Mouse (Mus musculus) liver, embryonic 14.5 days (tissue): Measurements from ENCODE around the gene Timmdc1. TPM values are rescaled to one million over a fixed set of nuclear protein-coding genes. Genes with fewer than 3 reads are reported as not detected.
A peak's percentile ranks its signal among the peaks of the same experiment; 100 is the strongest.

Experiments
- ATAC-seq: fragments of 200-750 bp; cut with Nextera tagmentation; 2 replicates; pipeline ENCODE4 v1.8.0; 2017; ENCODE audit warnings: moderate number of reproducible peaks, mild to moderate bottlenecking, moderate library complexity; ENCODE audit not compliant: insufficient read depth
- DNase-seq, 3 experiments: peaks; one replicate each; pipeline ENCODE4 v3.0.0-alpha.2; 2012 to 2013; ENCODE audit warnings: low read depth in 3 of 3, low spot score in 3 of 3
- H3K27ac ChIP-seq: fragments of 300-500 bp; sonication (generic); 2 replicates; pipeline ENCODE4 v1.5.1; 2014; ENCODE audit warnings: moderate library complexity, mild to moderate bottlenecking, control low read depth, inconsistent platforms
- H3K27me3 ChIP-seq: fragments of 300-500 bp; sonication (generic); 2 replicates; pipeline ENCODE4 v1.6.1; 2014; ENCODE audit warnings: mild to moderate bottlenecking, low read length, moderate library complexity; ENCODE audit not compliant: control insufficient read depth, insufficient read depth
- H3K36me3 ChIP-seq: fragments of 300-500 bp; sonication (generic); replicated peaks from 2 replicates; pipeline ENCODE4 v1.6.1; 2014; ENCODE audit warnings: low read depth; ENCODE audit not compliant: control insufficient read depth, insufficient read depth
- H3K4me1 ChIP-seq, 2 experiments: fragments of 200-500 bp in 1 of 2; fragments of 300-500 bp in 1 of 2; sonication (generic) in 1 of 2; replicated peaks; 2 replicates each; pipeline ENCODE4 v1.6.1; 2012 to 2014; ENCODE audit warnings: antibody characterized with exemption in 1 of 2, inconsistent platforms in 1 of 2, low read length in 1 of 2; ENCODE audit not compliant: control insufficient read depth in 2 of 2, insufficient read depth in 2 of 2
- H3K4me2 ChIP-seq: fragments of 300-500 bp; sonication (generic); 2 replicates; pipeline ENCODE4 v1.6.1; 2014; ENCODE audit warnings: low read depth, mild to moderate bottlenecking, control low read depth, moderate library complexity
- H3K4me3 ChIP-seq, 2 experiments: fragments of 200-500 bp in 1 of 2; fragments of 300-500 bp in 1 of 2; sonication (generic) in 1 of 2; 2 replicates each; pipeline ENCODE4 v1.5.1; 2012 to 2014; ENCODE audit warnings: low read depth in 2 of 2, low read length in 2 of 2, mild to moderate bottlenecking in 2 of 2, control low read depth in 1 of 2, inconsistent platforms in 1 of 2, moderate library complexity in 1 of 2; ENCODE audit not compliant: insufficient read depth in 1 of 2
- H3K9ac ChIP-seq: fragments of 300-500 bp; sonication (generic); replicated peaks from 2 replicates; pipeline ENCODE4 v1.6.1; 2014; ENCODE audit warnings: mild to moderate bottlenecking, control low read depth, moderate library complexity
- H3K9me3 ChIP-seq: fragments of 300-500 bp; sonication (generic); 2 replicates; pipeline ENCODE4 v1.6.1; 2016; ENCODE audit warnings: low read length, mixed read lengths; ENCODE audit not compliant: control insufficient read depth
- CTCF ChIP-seq: IDR thresholded peaks from 2 replicates; pipeline ENCODE4 v1.5.1; 2016; ENCODE audit warnings: antibody characterized with exemption, low read depth, control low read depth
- EP300 ChIP-seq: IDR thresholded peaks from 2 replicates; pipeline ENCODE4 v1.6.1; 2016; ENCODE audit warnings: antibody characterized with exemption, low read depth
- WGBS: fragments of 180-500 bp; shearing (Covaris S2); extraction: QIAGEN DNeasy Blood & Tissue Kit; methylation state at CpG from one replicate; pipeline ENCODE4 v1.1.7; 2014; ENCODE audit not compliant: insufficient replicate concordance; 5-methylcytosine and 5-hydroxymethylcytosine counted together
- polyA plus RNA-seq, 2 experiments: library from polyadenylated mRNA; depleted of rRNA in 1 of 2; stranded (reverse) in 1 of 2; unstranded in 1 of 2; fragments of >200 nt; fragmentation: Nextera tagmentation in 1 of 2; extraction: Ambion mirVana in 1 of 2; gene quantifications; 2 replicates each; pipeline versions ENCODE4 v1.2.1 to v1.2.3; 2012 to 2014

Gene Timmdc1
- polyA plus RNA-seq, 2 experiments = 5.6 to 7.2 TPM

- Histone ChIP-seq H3K27me3 (no peaks in the 10 kb centered on the region), H3K4me1 (no peaks in the 10 kb centered on the region), H3K9ac (no peak overlapping the region), H3K27ac (no peak overlapping the region), H3K4me3 (no peak overlapping the region), H3K9me3 (no peaks in the 10 kb centered on the region), H3K4me2 (no peak overlapping the region), H3K36me3 (peaks cover 8% of the 10 kb centered on the region)
- no peak for DNase-seq
- no peak for ATAC-seq
- TF ChIP-seq CTCF (no peak), EP300 (no peak)
- 78% methylated on average over 7 of the region's 7 CpGs for WGBS
Measured at GRCm38 (mm10) chr16:38496604-38497140, 25.8 kb downstream of the Timmdc1 start.

DNA sequence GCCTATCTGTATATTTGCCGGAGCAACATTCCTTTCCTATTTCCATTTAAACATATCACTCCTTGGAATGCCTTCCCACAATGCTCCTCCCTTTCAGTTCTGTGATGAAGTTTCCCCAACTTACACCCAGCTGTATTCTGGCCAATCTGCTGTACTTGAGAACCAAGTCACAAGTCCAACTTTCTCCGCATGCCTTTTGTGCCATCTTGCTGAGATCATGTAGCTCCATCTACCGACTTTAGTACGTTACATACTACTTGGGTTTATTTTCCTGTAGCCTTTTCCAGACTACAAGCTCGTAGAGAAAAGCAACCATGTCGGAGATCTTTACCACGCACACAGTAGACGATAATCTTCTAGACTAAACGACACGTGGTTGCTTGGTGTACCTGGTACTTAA is 28.6 kb downstream of the Timmdc1 start:
- H3K4me1 ChIP-seq = no peaks in the 10 kb centered on the region
- no peak for TF ChIP-seq EP300
- no peak for TF ChIP-seq CTCF
- H3K9ac ChIP-seq = no peak overlapping the region
- 71% methylated on average over 10 of the region's 10 CpGs for WGBS
- DNase-seq = no peak
- no peaks in the 10 kb centered on the region for H3K27me3 ChIP-seq
- H3K9me3 ChIP-seq = no peaks in the 10 kb centered on the region
- no peak for ATAC-seq
- no peak overlapping the region for H3K4me3 ChIP-seq
- no peak overlapping the region for H3K27ac ChIP-seq
- no peak overlapping the region for H3K4me2 ChIP-seq
- peaks cover 6% of the 10 kb centered on the region for H3K36me3 ChIP-seq

GRCm38 (mm10) chr16:38492551-38492950 is 29.9 kb downstream of the Timmdc1 start:
- no peak for DNase-seq
- no peak overlapping the region for H3K4me2 ChIP-seq
- H3K36me3 ChIP-seq = no peaks in the 10 kb centered on the region
- TF ChIP-seq EP300 = no peak
- no peak for TF ChIP-seq CTCF
- no peaks in the 10 kb centered on the region for H3K4me1 ChIP-seq
- H3K4me3 ChIP-seq = no peak overlapping the region
- H3K9me3 ChIP-seq = no peaks in the 10 kb centered on the region
- H3K9ac ChIP-seq = no peak overlapping the region
- ATAC-seq = no peak
- H3K27me3 ChIP-seq = no peaks in the 10 kb centered on the region
- WGBS = 70% methylated on average over 3 of the region's 3 CpGs
- no peak overlapping the region for H3K27ac ChIP-seq

- Histone ChIP-seq H3K4me1 (peaks cover 10 to 23% of the 10 kb centered on the region in 2 experiments), H3K9ac (no peak overlapping the region), H3K9me3 (no peaks in the 10 kb centered on the region), H3K4me3 (peak overlapping the region; percentile 0 to 31), H3K36me3 (no peaks in the 10 kb centered on the region), H3K4me2 (peak overlapping the region; percentile 58), H3K27ac (no peak overlapping the region), H3K27me3 (peaks cover 11% of the 10 kb centered on the region)
- ATAC-seq (no peak), DNase-seq (no peak)
- WGBS = 21% methylated on average over 42 of the region's 42 CpGs
- TF ChIP-seq EP300 (no peak), CTCF (no peak)
Measured at GRCm38 (mm10) chr16:38483582-38484309, 38.7 kb downstream of the Timmdc1 start.

DNA sequence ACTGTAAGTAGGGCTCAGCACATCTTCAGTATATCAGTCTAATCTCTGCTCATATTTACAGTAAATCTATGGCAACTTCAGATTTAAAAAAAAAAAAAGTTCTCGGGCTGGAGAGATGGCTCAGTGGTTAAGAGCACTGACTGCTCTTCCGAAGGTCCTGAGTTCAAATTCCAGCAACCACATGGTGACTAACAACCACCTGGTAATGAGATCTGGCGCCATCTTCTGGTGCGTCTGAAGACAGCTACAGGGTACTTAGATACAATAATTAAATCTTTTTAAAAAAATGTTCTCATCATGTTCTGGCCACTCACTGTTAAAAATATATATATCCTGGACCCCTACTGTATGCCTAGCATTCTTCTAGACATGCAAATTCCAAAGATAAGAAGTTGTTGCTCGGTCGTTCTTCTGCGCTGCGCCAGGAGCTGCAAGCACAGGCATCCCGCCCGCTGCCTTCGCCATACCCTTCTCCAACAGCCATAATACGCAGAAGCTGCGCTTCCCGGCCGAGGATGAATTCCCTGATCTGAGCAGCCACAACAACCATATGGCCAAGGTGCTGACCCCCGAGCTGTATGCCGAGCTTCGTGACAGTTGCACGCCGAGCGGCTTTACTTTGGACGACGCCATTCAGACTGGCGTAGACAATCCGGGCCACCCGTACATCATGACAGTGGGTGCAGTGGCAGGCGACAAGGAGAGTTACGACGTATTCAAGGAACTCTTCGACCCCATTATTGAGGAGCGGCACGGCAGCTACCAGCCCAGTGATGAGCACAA is 39.5 kb downstream of the Timmdc1 start:
- H3K9ac ChIP-seq = no peak overlapping the region
- peaks cover 11% of the 10 kb centered on the region for H3K27me3 ChIP-seq
- no peak overlapping the region for H3K27ac ChIP-seq
- WGBS = 21% methylated on average over 32 of the region's 32 CpGs
- ATAC-seq (no peak), DNase-seq (no peak)
- H3K36me3 ChIP-seq = no peaks in the 10 kb centered on the region
- H3K4me2 ChIP-seq = peak overlapping the region; percentile 58
- peak overlapping the region; percentile 0 to 31 for H3K4me3 ChIP-seq
- no peaks in the 10 kb centered on the region for H3K9me3 ChIP-seq
- H3K4me1 ChIP-seq = peaks cover 10 to 23% of the 10 kb centered on the region in 2 experiments
- TF ChIP-seq EP300 (no peak), CTCF (peak; percentile 67)
